Mouse (Mus musculus): ENCODE measurements around the gene Smarca4.

DNA sequence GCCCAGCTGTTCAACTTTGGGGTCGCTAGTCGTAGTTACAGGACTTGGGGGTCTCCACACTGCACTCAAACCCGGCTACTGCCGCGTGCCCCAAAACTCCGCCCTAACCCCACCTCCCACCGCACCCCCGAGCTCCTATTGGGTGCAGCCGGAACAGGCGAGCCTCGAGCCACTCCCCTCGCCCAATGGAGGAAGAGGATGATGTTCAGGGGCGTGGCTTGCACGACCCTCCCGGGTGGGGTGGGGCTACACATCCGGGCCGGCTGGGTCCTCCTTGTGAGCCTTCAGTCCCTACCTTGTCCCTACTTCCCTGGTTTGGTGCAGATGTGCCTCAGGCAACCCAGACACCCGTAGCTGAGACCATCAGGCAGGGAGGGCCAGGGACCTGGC lies 108.2 kb downstream of the Smarca4 start:
- TF ChIP-seq CTCF (IDR thresholded peaks at IDR 0.05; ENCODE audit: extremely low read depth, insufficient read depth, low read length) (no peak), POLR2A (IDR thresholded peaks at IDR 0.05; ENCODE audit: extremely low read depth, insufficient read depth, low read length) (peak; percentile 51; the same call in 1 of the 2 replicates)
